Mouse (Mus musculus) liver, adult 2 months (tissue): ENCODE results near the gene Zc3h18. TPM values are rescaled to one million over a fixed set of nuclear protein-coding genes. Genes with fewer than 3 reads are reported as not detected.
A peak's percentile ranks its signal among the peaks of the same experiment; 100 is the strongest.

ENCODE experiments used
- DNase-seq: peaks from one replicate; pipeline ENCODE4 v3.0.0-alpha.2; 2011; ENCODE audit warnings: low read depth, low spot score; ENCODE audit errors: extremely low read depth
- H3K27ac ChIP-seq: fragments of 200-500 bp; replicated peaks from 2 replicates; pipeline ENCODE4 v1.5.1; 2012; ENCODE audit warnings: low read depth, mild to moderate bottlenecking, control low read depth, inconsistent platforms, low read length; ENCODE audit not compliant: insufficient read depth
- H3K27me3 ChIP-seq: fragments of 200-500 bp; 2 replicates; pipeline ENCODE4 v1.6.1; 2012; ENCODE audit warnings: mild to moderate bottlenecking, moderate library complexity, low read length, inconsistent platforms; ENCODE audit not compliant: control insufficient read depth, insufficient read depth
- H3K36me3 ChIP-seq: fragments of 200-500 bp; 2 replicates; pipeline ENCODE4 v1.6.1; 2012; ENCODE audit warnings: low read length, inconsistent platforms; ENCODE audit not compliant: control insufficient read depth, insufficient read depth
- H3K4me1 ChIP-seq: fragments of 200-500 bp; 2 replicates; pipeline ENCODE4 v1.6.1; 2011; ENCODE audit warnings: low read length; ENCODE audit not compliant: control insufficient read depth, insufficient read depth
- H3K4me3 ChIP-seq: fragments of 200-500 bp; 2 replicates; pipeline ENCODE4 v1.5.1; 2011; ENCODE audit warnings: low read depth, mild to moderate bottlenecking, control low read depth, low read length, moderate library complexity; ENCODE audit not compliant: insufficient read depth
- H3K79me2 ChIP-seq: fragments of 200-500 bp; 2 replicates; pipeline ENCODE4 v1.6.1; 2012; ENCODE audit warnings: inconsistent platforms, mild to moderate bottlenecking, low read length, moderate library complexity; ENCODE audit not compliant: control insufficient read depth, insufficient read depth
- H3K9ac ChIP-seq: fragments of 200-500 bp; 2 replicates; pipeline ENCODE4 v1.6.1; 2012; ENCODE audit warnings: low read depth, mild to moderate bottlenecking, control low read depth, inconsistent platforms, low read length
- CTCF ChIP-seq: fragments of 200-500 bp; IDR thresholded peaks from 2 replicates; pipeline ENCODE4 v1.5.1; 2011; ENCODE audit warnings: low read depth, low read length, control low read depth
- POLR2A ChIP-seq: fragments of 200-500 bp; IDR thresholded peaks from 2 replicates; pipeline ENCODE4 v1.6.1; 2011; ENCODE audit warnings: low read length, control low read depth; ENCODE audit not compliant: insufficient read depth; ENCODE audit errors: extremely low read depth
- WGBS: fragments of 180-500 bp; shearing (Covaris S2); methylation state at CpG from one replicate; pipeline ENCODE4 v1.1.7; 2018; 5-methylcytosine and 5-hydroxymethylcytosine counted together
- polyA plus RNA-seq: library from polyadenylated mRNA; depleted of rRNA; stranded (reverse); fragments of >200 nt; gene quantifications from 2 replicates; pipeline ENCODE4 v1.2.3, GENCODE M21; 2012
- total RNA-seq: library from RNA; depleted of rRNA; stranded (reverse); fragments of >200 nt; gene quantifications from 2 replicates; pipeline ENCODE4 v1.2.3, GENCODE M21; 2014

The Zc3h18 gene
- total and polyA plus RNA-seq, 2 experiments = 10.9 to 22.3 TPM

GRCm38 (mm10) chr8:122432443-122433268 is 56.2 kb downstream of the Zc3h18 start, which contains the start of gene Cyba:
Gene Cyba (minus strand): TSS chr8:122432930.
- Histone ChIP-seq H3K4me3 (peak within 1 kb of the TSS; percentile 77), H3K27ac (peak within 1 kb of the TSS; percentile 53), H3K36me3 (peaks cover 9% of the 10 kb centered on the region), H3K9ac (peak within 1 kb of the TSS; percentile 86), H3K4me1 (no peaks in the 10 kb centered on the region), H3K79me2 (no peaks in the 10 kb centered on the region), H3K27me3 (no peaks in the 10 kb centered on the region)
- TF ChIP-seq POLR2A (no peak), CTCF (no peak)
- DNase-seq = peak; percentile 21
- WGBS = 25% methylated on average over 44 of the region's 45 CpGs

- H3K27ac ChIP-seq = no peak overlapping the region
- H3K4me1 ChIP-seq = no peaks in the 10 kb centered on the region
- 86% methylated on average over 11 of the region's 11 CpGs for WGBS
- no peaks in the 10 kb centered on the region for H3K27me3 ChIP-seq
- DNase-seq = no peak
- H3K4me3 ChIP-seq = no peak overlapping the region
- no peak overlapping the region for H3K9ac ChIP-seq
- H3K79me2 ChIP-seq = no peaks in the 10 kb centered on the region
- peak; percentile 31 for TF ChIP-seq CTCF
- no peak for TF ChIP-seq POLR2A
- H3K36me3 ChIP-seq = peaks cover 9% of the 10 kb centered on the region
Observed at GRCm38 (mm10) chr8:122433269-122433905, 57.0 kb downstream of the Zc3h18 start.

GRCm38 (mm10) chr8:122435375-122435774 is 59.0 kb downstream of the Zc3h18 start:
- 96% methylated on average over 6 of the region's 6 CpGs for WGBS
- H3K4me1 ChIP-seq = no peaks in the 10 kb centered on the region
- H3K9ac ChIP-seq = no peak overlapping the region
- DNase-seq = no peak
- no peak overlapping the region for H3K27ac ChIP-seq
- TF ChIP-seq POLR2A = no peak
- TF ChIP-seq CTCF = peak; percentile 53
- H3K4me3 ChIP-seq = no peak overlapping the region
- no peaks in the 10 kb centered on the region for H3K27me3 ChIP-seq
- no peaks in the 10 kb centered on the region for H3K79me2 ChIP-seq
- peaks cover 9% of the 10 kb centered on the region for H3K36me3 ChIP-seq

GRCm38 (mm10) chr8:122436146-122436545 is 59.7 kb downstream of the Zc3h18 start:
- no peak for DNase-seq
- Histone ChIP-seq H3K79me2 (no peaks in the 10 kb centered on the region), H3K9ac (no peak overlapping the region), H3K4me1 (no peaks in the 10 kb centered on the region), H3K27me3 (no peaks in the 10 kb centered on the region), H3K36me3 (peaks cover 9% of the 10 kb centered on the region), H3K27ac (no peak overlapping the region), H3K4me3 (no peak overlapping the region)
- TF ChIP-seq CTCF = no peak
- TF ChIP-seq POLR2A = no peak
- WGBS = 98% methylated on average over 9 of the region's 9 CpGs

GRCm38 (mm10) chr8:122436586-122437125 is 60.2 kb downstream of the Zc3h18 start:
- H3K9ac ChIP-seq = no peak overlapping the region
- H3K4me3 ChIP-seq = no peak overlapping the region
- no peak for DNase-seq
- H3K27me3 ChIP-seq = no peaks in the 10 kb centered on the region
- H3K4me1 ChIP-seq = no peaks in the 10 kb centered on the region
- no peaks in the 10 kb centered on the region for H3K79me2 ChIP-seq
- peaks cover 9% of the 10 kb centered on the region for H3K36me3 ChIP-seq
- WGBS = 92% methylated on average over 20 of the region's 20 CpGs
- no peak overlapping the region for H3K27ac ChIP-seq
- TF ChIP-seq CTCF = no peak
- TF ChIP-seq POLR2A = no peak
